Mouse (Mus musculus) bone marrow macrophage, adult 2 months (primary cell): ENCODE results near the gene Cdc42ep4.

Experiments used
- CTCF ChIP-seq: IDR thresholded peaks from 2 replicates; pipeline ENCODE4 v1.5.1; 2012; ENCODE audit warnings: low read depth, mild to moderate bottlenecking, low read length, moderate library complexity
- POLR2A ChIP-seq: IDR thresholded peaks from 2 replicates; pipeline ENCODE4 v1.6.1; 2012; ENCODE audit warnings: mild to moderate bottlenecking, low read depth, low read length, borderline replicate concordance

GRCm38 (mm10) chr11:113737553-113737854 lies 14.2 kb downstream of the Cdc42ep4 start:
- TF ChIP-seq POLR2A, result no peak
- no peak for TF ChIP-seq CTCF
